Mouse (Mus musculus) hindbrain, embryonic 11.5 days (tissue): Measurements from ENCODE around the gene Olfr796. TPM values are rescaled to one million over a fixed set of nuclear protein-coding genes. Genes with fewer than 3 reads are reported as not detected.
A peak's percentile ranks its signal among the peaks of the same experiment; 100 is the strongest.

Source experiments
- ATAC-seq: fragments of 200-750 bp; cut with Nextera tagmentation; 2 replicates; pipeline ENCODE4 v1.8.0; 2017; ENCODE audit warnings: mild to moderate bottlenecking, moderate TSS enrichment, moderate library complexity; ENCODE audit not compliant: low FRiP score
- DNase-seq: peaks from one replicate; pipeline ENCODE4 v3.0.0-alpha.2; 2015; ENCODE audit warnings: low spot score
- H3K27ac ChIP-seq: fragments of 300-500 bp; sonication (generic); 2 replicates; pipeline ENCODE4 v1.5.1; 2014; ENCODE audit warnings: mild to moderate bottlenecking, low read depth, low read length
- H3K27me3 ChIP-seq: fragments of 300-500 bp; sonication (generic); 2 replicates; pipeline ENCODE4 v1.6.1; 2014; ENCODE audit warnings: mild to moderate bottlenecking, low read length, moderate library complexity, mixed read lengths; ENCODE audit not compliant: control insufficient read depth, insufficient read depth
- H3K36me3 ChIP-seq: fragments of 300-500 bp; sonication (generic); 2 replicates; pipeline ENCODE4 v1.6.1; 2014; ENCODE audit warnings: mild to moderate bottlenecking, low read length, moderate library complexity, mixed read lengths; ENCODE audit not compliant: control insufficient read depth, insufficient read depth
- H3K4me1 ChIP-seq: fragments of 300-500 bp; sonication (generic); replicated peaks from 2 replicates; pipeline ENCODE4 v1.6.1; 2014; ENCODE audit warnings: low read length, mixed read lengths; ENCODE audit not compliant: control insufficient read depth, insufficient read depth
- H3K4me2 ChIP-seq: fragments of 300-500 bp; sonication (generic); replicated peaks from 2 replicates; pipeline ENCODE4 v1.6.1; 2014; ENCODE audit warnings: mild to moderate bottlenecking, low read depth, low read length
- H3K4me3 ChIP-seq: fragments of 300-500 bp; sonication (generic); 2 replicates; pipeline ENCODE4 v1.5.1; 2014; ENCODE audit warnings: low read depth, low read length
- H3K9ac ChIP-seq: fragments of 300-500 bp; sonication (generic); 2 replicates; pipeline ENCODE4 v1.6.1; 2014; ENCODE audit warnings: low read depth, low read length
- H3K9me3 ChIP-seq: fragments of 300-500 bp; sonication (generic); 2 replicates; pipeline ENCODE4 v1.6.1; 2016; ENCODE audit warnings: low read length; ENCODE audit not compliant: control insufficient read depth
- WGBS: fragments of 180-500 bp; shearing (Covaris S2); extraction: QIAGEN DNeasy Blood & Tissue Kit; methylation state at CpG from one replicate; pipeline ENCODE4 v1.1.7; 2014; 5-methylcytosine and 5-hydroxymethylcytosine counted together
- polyA plus RNA-seq: library from polyadenylated mRNA; unstranded; fragments of >200 nt; fragmentation: Nextera tagmentation; extraction: Ambion mirVana; gene quantifications from 2 replicates; pipeline ENCODE4 v1.2.1, GENCODE M21; 2014

The Olfr796 gene
- polyA plus RNA-seq: not detected in 2 replicates

DNA sequence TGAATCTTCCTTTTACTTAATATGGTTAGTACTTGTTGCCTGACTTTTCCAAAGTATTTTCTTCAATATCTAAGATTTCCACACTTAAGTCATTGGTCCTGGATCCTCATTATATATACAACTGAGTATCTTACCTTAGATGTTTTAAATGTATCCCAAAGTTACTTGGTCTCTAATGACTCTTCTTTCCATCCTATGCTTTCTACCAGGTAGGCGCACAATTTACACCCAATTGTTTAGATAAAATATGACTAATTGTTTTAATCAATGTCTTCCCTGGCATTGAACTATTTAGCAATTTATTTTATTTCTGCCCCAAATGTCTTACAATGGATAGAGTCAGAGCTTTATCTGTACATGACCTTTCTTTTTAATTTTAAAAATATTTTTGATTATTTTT lies at the start of gene Olfr796:
TSS of gene Olfr796 (minus strand) at position 101 of the 400 bp plus-strand sequence.
- H3K27ac ChIP-seq: no peak within 1 kb of the TSS
- no peaks in the 10 kb centered on the region for H3K4me1 ChIP-seq
- DNase-seq (no peak), ATAC-seq (no peak)
- no peaks in the 10 kb centered on the region for H3K36me3 ChIP-seq
- H3K9ac ChIP-seq: no peak within 1 kb of the TSS
- no peaks in the 10 kb centered on the region for H3K27me3 ChIP-seq
- 96% methylated on average over 1 of the region's 1 CpGs for WGBS
- H3K4me2 ChIP-seq: no peak within 1 kb of the TSS
- no peak within 1 kb of the TSS for H3K4me3 ChIP-seq
- no peaks in the 10 kb centered on the region for H3K9me3 ChIP-seq

DNA sequence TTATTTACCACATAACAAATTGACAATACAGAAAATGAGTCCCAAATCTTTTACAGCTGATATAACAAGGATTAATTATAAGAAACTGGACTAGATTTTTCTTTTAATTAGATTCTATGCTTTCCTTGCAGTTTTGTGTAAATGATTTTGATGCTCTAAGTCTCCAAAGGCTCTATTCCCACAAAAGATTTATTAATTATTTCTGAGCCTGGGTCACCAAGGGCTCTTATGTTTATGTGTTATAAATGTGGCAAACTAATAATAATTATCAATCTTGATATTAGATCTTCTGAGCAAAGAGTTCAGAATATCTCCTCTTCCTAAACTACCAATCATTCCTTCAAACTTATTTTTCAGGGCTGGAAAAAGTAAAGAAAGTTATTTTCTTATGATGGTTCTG lies 45.0 kb upstream of the Olfr796 start, which contains the start of gene Olfr800:
TSS of gene Olfr800 (plus strand) at position 301 of the 400 bp plus-strand sequence.
- Histone ChIP-seq H3K9ac (no peak within 1 kb of the TSS), H3K4me3 (no peak within 1 kb of the TSS), H3K27me3 (no peaks in the 10 kb centered on the region), H3K27ac (no peak within 1 kb of the TSS), H3K36me3 (no peaks in the 10 kb centered on the region), H3K4me2 (no peak within 1 kb of the TSS), H3K4me1 (no peaks in the 10 kb centered on the region), H3K9me3 (no peaks in the 10 kb centered on the region)
- DNase-seq (no peak), ATAC-seq (no peak)

DNA sequence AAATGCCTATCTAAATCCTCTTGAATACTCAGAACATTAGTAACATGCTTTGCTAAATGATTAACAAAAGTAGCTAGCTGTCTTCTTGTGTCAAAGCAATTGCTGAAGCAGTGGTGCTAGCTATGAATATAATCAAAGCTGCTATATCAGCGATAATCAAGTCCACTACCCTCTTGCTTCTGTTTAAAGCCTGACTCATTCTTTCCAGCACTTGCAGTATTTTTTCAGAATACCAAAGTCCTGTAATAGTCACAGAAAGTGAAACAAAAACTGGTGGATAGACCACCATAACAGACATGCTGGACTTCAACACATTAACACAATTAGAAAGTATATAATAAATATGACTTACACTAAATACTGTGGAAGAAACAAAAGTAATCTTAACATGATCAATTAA lies 39.4 kb upstream of the Olfr796 start:
- 85% methylated on average over 1 of the region's 1 CpGs for WGBS
- ATAC-seq: no peak
- H3K27ac ChIP-seq: no peak overlapping the region
- H3K9me3 ChIP-seq: no peaks in the 10 kb centered on the region
- H3K4me3 ChIP-seq: no peak overlapping the region
- no peaks in the 10 kb centered on the region for H3K36me3 ChIP-seq
- H3K9ac ChIP-seq: no peak overlapping the region
- no peaks in the 10 kb centered on the region for H3K4me1 ChIP-seq
- H3K27me3 ChIP-seq: no peaks in the 10 kb centered on the region
- H3K4me2 ChIP-seq: no peak overlapping the region
- DNase-seq: no peak

DNA sequence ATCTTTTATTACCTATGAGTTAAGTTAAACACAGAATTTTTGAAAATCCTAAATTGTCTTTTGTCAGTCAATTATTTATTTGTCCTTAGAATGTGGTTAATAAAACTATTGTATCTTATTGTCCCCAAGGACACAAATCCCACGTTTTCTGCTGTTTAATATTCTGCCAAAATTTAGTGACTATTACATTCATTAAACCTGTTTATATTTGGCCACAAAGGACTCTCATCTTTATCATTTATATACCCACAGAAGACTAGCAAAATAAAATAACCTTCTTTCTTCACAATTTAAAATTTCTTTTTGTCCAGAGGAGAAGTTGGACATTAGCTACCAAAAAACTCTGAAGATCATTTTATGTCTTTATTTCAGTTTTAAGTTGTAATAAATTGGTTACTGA lies 24.8 kb upstream of the Olfr796 start, which contains the start of gene Olfr799:
TSS of gene Olfr799 (plus strand) at position 301 of the 400 bp plus-strand sequence.
- 36% methylated on average over 1 of the region's 1 CpGs for WGBS
- DNase-seq: no peak
- H3K36me3 ChIP-seq: no peaks in the 10 kb centered on the region

DNA sequence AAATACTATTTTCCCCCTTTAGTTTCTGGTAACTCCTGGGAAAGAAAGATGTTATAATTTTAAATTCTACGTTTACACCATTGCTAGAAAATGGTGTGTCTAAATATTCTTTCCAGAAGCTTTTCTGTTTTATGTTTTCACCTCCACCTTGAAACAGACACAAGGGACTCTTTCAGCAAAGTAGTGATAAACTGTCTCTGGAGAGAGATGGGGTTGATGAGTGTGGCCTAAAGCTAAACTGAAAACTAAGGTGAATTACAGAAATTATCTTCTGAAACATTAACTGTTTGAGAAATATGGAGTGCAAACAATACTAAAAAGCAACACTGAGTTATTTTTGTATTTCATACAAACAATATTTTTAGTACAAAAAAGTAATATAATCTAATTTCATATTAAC lies 15.5 kb upstream of the Olfr796 start, which contains the start of gene Olfr798:
TSS of gene Olfr798 (minus strand) at position 101 of the 400 bp plus-strand sequence.
- 85% methylated on average over 1 of the region's 1 CpGs for WGBS
- no peaks in the 10 kb centered on the region for H3K27me3 ChIP-seq
- ATAC-seq: no peak

More for the DNA sequence above, 24.8 kb upstream of the Olfr796 start, which contains the start of gene Olfr799:
- no peak for ATAC-seq
- no peak within 1 kb of the TSS for H3K9ac ChIP-seq
- no peaks in the 10 kb centered on the region for H3K27me3 ChIP-seq
- H3K4me3 ChIP-seq: no peak within 1 kb of the TSS
- no peak within 1 kb of the TSS for H3K4me2 ChIP-seq
- H3K27ac ChIP-seq: no peak within 1 kb of the TSS
- no peaks in the 10 kb centered on the region for H3K9me3 ChIP-seq
- no peaks in the 10 kb centered on the region for H3K4me1 ChIP-seq

DNA sequence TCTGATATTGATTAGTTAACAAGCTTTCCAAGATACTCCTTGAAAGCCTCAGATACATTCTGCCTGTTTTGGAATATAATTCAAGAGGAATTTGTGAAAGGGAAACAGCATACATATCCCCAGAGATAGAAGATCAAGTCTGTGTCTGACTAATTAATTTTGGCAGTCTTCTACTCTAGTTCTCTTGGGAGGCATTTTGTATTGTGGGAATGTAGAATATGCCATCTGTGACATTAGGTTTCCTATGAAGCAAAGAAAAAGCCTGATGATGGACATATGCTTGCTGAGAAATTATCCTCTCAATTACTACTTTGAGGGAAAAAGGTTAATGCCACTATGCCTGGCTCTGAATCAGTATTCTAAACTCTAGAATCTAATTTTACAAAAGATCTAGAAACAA lies 10.9 kb upstream of the Olfr796 start:
- DNase-seq: no peak

More for the DNA sequence above, 15.5 kb upstream of the Olfr796 start, which contains the start of gene Olfr798:
- Histone ChIP-seq H3K4me2 (no peak within 1 kb of the TSS), H3K9me3 (no peaks in the 10 kb centered on the region), H3K36me3 (no peaks in the 10 kb centered on the region), H3K4me3 (no peak within 1 kb of the TSS), H3K27ac (no peak within 1 kb of the TSS), H3K9ac (no peak within 1 kb of the TSS), H3K4me1 (no peaks in the 10 kb centered on the region)
- DNase-seq: no peak

DNA sequence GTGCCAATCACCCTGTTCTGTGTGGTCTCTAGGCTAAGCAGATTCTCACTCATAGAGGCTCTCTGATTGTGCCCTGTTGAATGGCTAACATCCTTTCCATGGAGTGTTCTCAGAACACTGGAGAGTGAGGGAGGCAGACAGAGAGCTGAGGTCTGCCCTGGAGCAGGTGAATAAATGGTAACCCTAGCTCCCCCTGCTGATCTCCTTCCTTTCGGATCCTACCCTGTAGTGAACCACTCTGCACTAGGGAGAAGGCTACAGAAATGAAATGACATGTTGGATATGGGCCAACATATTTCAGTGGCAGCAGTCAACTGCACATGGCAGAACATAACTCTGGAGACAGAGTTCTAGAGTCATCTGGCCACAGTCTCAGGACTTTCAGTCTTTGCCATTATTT lies 9.4 kb upstream of the Olfr796 start:
- Histone ChIP-seq H3K36me3 (no peaks in the 10 kb centered on the region), H3K4me2 (no peak overlapping the region), H3K27ac (no peak overlapping the region), H3K27me3 (no peaks in the 10 kb centered on the region), H3K9me3 (no peaks in the 10 kb centered on the region), H3K9ac (no peak overlapping the region), H3K4me1 (no peaks in the 10 kb centered on the region), H3K4me3 (no peak overlapping the region)
- ATAC-seq (peak; percentile 27; the same call in 1 of the 2 replicates), DNase-seq (no peak)
- WGBS: 28% methylated on average over 1 of the region's 1 CpGs

More for the DNA sequence above, 10.9 kb upstream of the Olfr796 start:
- no peaks in the 10 kb centered on the region for H3K4me1 ChIP-seq
- no peaks in the 10 kb centered on the region for H3K9me3 ChIP-seq
- no peaks in the 10 kb centered on the region for H3K27me3 ChIP-seq
- ATAC-seq: no peak
- no peaks in the 10 kb centered on the region for H3K36me3 ChIP-seq
- no peak overlapping the region for H3K9ac ChIP-seq
- no peak overlapping the region for H3K27ac ChIP-seq
- no peak overlapping the region for H3K4me3 ChIP-seq
- no peak overlapping the region for H3K4me2 ChIP-seq

DNA sequence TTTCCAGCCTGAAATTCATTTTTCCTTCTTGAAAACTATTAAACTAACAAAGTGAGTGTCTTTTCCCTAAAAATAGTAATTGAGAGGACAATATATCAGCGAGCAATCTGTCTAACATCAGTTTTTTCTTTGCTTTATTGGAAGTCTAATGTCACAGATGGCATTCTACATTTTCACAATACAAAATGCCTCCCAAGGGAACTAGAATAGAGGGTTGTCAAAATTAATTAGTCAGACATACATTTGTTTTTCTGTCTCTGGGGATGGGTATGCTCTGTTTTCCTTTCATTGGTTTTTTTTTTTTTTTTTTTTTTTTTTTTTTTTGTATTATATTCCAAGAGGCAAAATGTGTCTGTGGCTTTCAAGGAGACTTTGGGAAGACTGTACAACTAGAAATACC lies 35.3 kb downstream of the Olfr796 start:
- no peak overlapping the region for H3K4me3 ChIP-seq
- no peak for ATAC-seq
- no peak overlapping the region for H3K9ac ChIP-seq
- H3K4me1 ChIP-seq: no peaks in the 10 kb centered on the region
- no peak overlapping the region for H3K27ac ChIP-seq
- no peak overlapping the region for H3K4me2 ChIP-seq
- no peaks in the 10 kb centered on the region for H3K27me3 ChIP-seq
- 62% methylated on average over 1 of the region's 1 CpGs for WGBS
- peak; percentile 1 for DNase-seq
- no peaks in the 10 kb centered on the region for H3K9me3 ChIP-seq
- no peaks in the 10 kb centered on the region for H3K36me3 ChIP-seq

DNA sequence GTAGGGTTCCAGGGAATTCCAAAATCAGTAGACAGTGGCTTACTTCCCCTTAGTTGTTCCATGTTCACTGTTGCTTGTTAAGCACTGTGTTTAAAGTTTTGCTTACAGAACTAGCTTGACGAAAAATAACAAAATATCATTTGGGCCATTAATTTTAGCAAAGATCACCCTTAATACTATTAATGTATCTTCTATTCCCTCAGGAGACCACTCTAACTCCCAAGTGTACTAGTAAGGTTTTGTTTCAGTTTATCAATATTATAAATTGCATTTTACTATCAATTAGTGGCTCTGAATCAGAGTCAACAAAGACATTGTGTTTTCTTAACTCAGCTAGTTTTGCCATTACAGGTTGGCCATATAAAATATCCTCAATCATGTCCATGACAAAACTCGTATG lies 45.0 kb downstream of the Olfr796 start, which contains the start of gene Olfr794:
TSS of gene Olfr794 (plus strand) at position 301 of the 400 bp plus-strand sequence.
- no peak within 1 kb of the TSS for H3K4me3 ChIP-seq
- no peak for ATAC-seq

More for the DNA sequence above, 45.0 kb downstream of the Olfr796 start, which contains the start of gene Olfr794:
- no peak within 1 kb of the TSS for H3K4me2 ChIP-seq
- no peaks in the 10 kb centered on the region for H3K9me3 ChIP-seq
- WGBS: 87% methylated on average over 2 of the region's 2 CpGs
- no peaks in the 10 kb centered on the region for H3K4me1 ChIP-seq
- H3K27ac ChIP-seq: no peak within 1 kb of the TSS
- no peak within 1 kb of the TSS for H3K9ac ChIP-seq
- no peaks in the 10 kb centered on the region for H3K36me3 ChIP-seq
- H3K27me3 ChIP-seq: no peaks in the 10 kb centered on the region
- DNase-seq: no peak
